Mouse (Mus musculus): Measurements from ENCODE around the gene Smoc1. TPM values are rescaled to one million over a fixed set of nuclear protein-coding genes. Genes with fewer than 3 reads are reported as not detected.

Smoc1 gene
- polyA plus RNA-seq, 1 experiment from 2014 or later = 0.63 TPM

GRCm38 (mm10) chr12:81155675-81156074 is 129.1 kb downstream of the Smoc1 start:
- Histone ChIP-seq H3K27me3 (ENCODE audit: insufficient read depth, low read length) (no peaks in the 10 kb centered on the region), H3K4me2 (no peak overlapping the region), H3K27ac (ENCODE audit: low read depth) (no peak overlapping the region), H3K4me3 (ENCODE audit: low read depth, low read length) (no peak overlapping the region), H3K4me1 (ENCODE audit: insufficient read depth) (no peaks in the 10 kb centered on the region), H3K36me3 (ENCODE audit: insufficient read depth) (no peaks in the 10 kb centered on the region), H3K9ac (no peak overlapping the region), H3K9me3 (ENCODE audit: low read depth, low read length) (no peaks in the 10 kb centered on the region)
- WGBS = 55% methylated on average over 6 of the region's 6 CpGs
- no peak for DNase-seq
- TF ChIP-seq CTCF (IDR thresholded peaks at IDR 0.05; ENCODE audit: low read depth) = no peak
- no peak for ATAC-seq (ENCODE audit: insufficient read depth)

GRCm38 (mm10) chr12:81156841-81157240 is 130.2 kb downstream of the Smoc1 start:
- Histone ChIP-seq H3K4me1 (ENCODE audit: insufficient read depth) (no peaks in the 10 kb centered on the region), H3K9ac (no peak overlapping the region), H3K9me3 (ENCODE audit: low read depth, low read length) (no peaks in the 10 kb centered on the region), H3K36me3 (ENCODE audit: insufficient read depth) (no peaks in the 10 kb centered on the region), H3K27ac (ENCODE audit: low read depth) (no peak overlapping the region), H3K4me2 (no peak overlapping the region), H3K4me3 (ENCODE audit: low read depth, low read length) (no peak overlapping the region), H3K27me3 (ENCODE audit: insufficient read depth, low read length) (no peaks in the 10 kb centered on the region)
- 46% methylated on average over 8 of the region's 8 CpGs for whole genome bisulfite sequencing
- ATAC-seq (ENCODE audit: insufficient read depth) = no peak
- no peak for DNase-seq
- TF ChIP-seq CTCF (IDR thresholded peaks at IDR 0.05; ENCODE audit: low read depth) = no peak

- no peak for DNase-seq
- Histone ChIP-seq H3K36me3 (ENCODE audit: insufficient read depth) (no peaks in the 10 kb centered on the region), H3K27ac (ENCODE audit: low read depth) (no peak overlapping the region), H3K9me3 (ENCODE audit: low read depth, low read length) (no peaks in the 10 kb centered on the region), H3K4me2 (no peak overlapping the region), H3K4me1 (ENCODE audit: insufficient read depth) (no peaks in the 10 kb centered on the region), H3K9ac (no peak overlapping the region), H3K27me3 (ENCODE audit: insufficient read depth, low read length) (no peaks in the 10 kb centered on the region), H3K4me3 (ENCODE audit: low read depth, low read length) (no peak overlapping the region)
- no peak for TF ChIP-seq CTCF (IDR thresholded peaks at IDR 0.05; ENCODE audit: low read depth)
- no peak for ATAC-seq (ENCODE audit: insufficient read depth)
- WGBS = 61% methylated on average over 2 of the region's 2 CpGs
Measured at GRCm38 (mm10) chr12:81159947-81160346, 133.3 kb downstream of the Smoc1 start.

- TF ChIP-seq CTCF (IDR thresholded peaks at IDR 0.05; ENCODE audit: low read depth) = no peak
- no peaks in the 10 kb centered on the region for H3K4me1 ChIP-seq (ENCODE audit: insufficient read depth)
- H3K9ac ChIP-seq = no peak overlapping the region
- no peaks in the 10 kb centered on the region for H3K9me3 ChIP-seq (ENCODE audit: low read depth, low read length)
- no peaks in the 10 kb centered on the region for H3K27me3 ChIP-seq (ENCODE audit: insufficient read depth, low read length)
- H3K4me2 ChIP-seq = no peak overlapping the region
- WGBS = 53% methylated on average over 3 of the region's 3 CpGs
- no peak overlapping the region for H3K4me3 ChIP-seq (ENCODE audit: low read depth, low read length)
- DNase-seq = no peak
- H3K36me3 ChIP-seq (ENCODE audit: insufficient read depth) = no peaks in the 10 kb centered on the region
- no peak overlapping the region for H3K27ac ChIP-seq (ENCODE audit: low read depth)
- no peak for ATAC-seq (ENCODE audit: insufficient read depth)
Measured at GRCm38 (mm10) chr12:81160425-81160824, 133.8 kb downstream of the Smoc1 start.

GRCm38 (mm10) chr12:81160831-81161230 is 134.2 kb downstream of the Smoc1 start:
- H3K4me2 ChIP-seq = no peak overlapping the region
- no peak overlapping the region for H3K9ac ChIP-seq
- no peak overlapping the region for H3K27ac ChIP-seq (ENCODE audit: low read depth)
- DNase-seq (peak; percentile 21), ATAC-seq (ENCODE audit: insufficient read depth) (no peak)
- no peaks in the 10 kb centered on the region for H3K4me1 ChIP-seq (ENCODE audit: insufficient read depth)
- H3K36me3 ChIP-seq (ENCODE audit: insufficient read depth) = no peaks in the 10 kb centered on the region
- no peak overlapping the region for H3K4me3 ChIP-seq (ENCODE audit: low read depth, low read length)
- 68% methylated on average over 5 of the region's 5 CpGs for WGBS
- H3K27me3 ChIP-seq (ENCODE audit: insufficient read depth, low read length) = no peaks in the 10 kb centered on the region
- TF ChIP-seq CTCF (IDR thresholded peaks at IDR 0.05; ENCODE audit: low read depth) = 0 out of 2 replicates have a peak, but pooled peaks have one; percentile 27
- no peaks in the 10 kb centered on the region for H3K9me3 ChIP-seq (ENCODE audit: low read depth, low read length)

GRCm38 (mm10) chr12:81161282-81161681 is 134.7 kb downstream of the Smoc1 start:
- DNase-seq = no peak
- no peaks in the 10 kb centered on the region for H3K9me3 ChIP-seq (ENCODE audit: low read depth, low read length)
- TF ChIP-seq CTCF (IDR thresholded peaks at IDR 0.05; ENCODE audit: low read depth) = no peak
- no peak overlapping the region for H3K9ac ChIP-seq
- 77% methylated on average over 2 of the region's 2 CpGs for WGBS
- no peak overlapping the region for H3K4me3 ChIP-seq (ENCODE audit: low read depth, low read length)
- no peak overlapping the region for H3K4me2 ChIP-seq
- no peak overlapping the region for H3K27ac ChIP-seq (ENCODE audit: low read depth)
- ATAC-seq (ENCODE audit: insufficient read depth) = no peak
- no peaks in the 10 kb centered on the region for H3K36me3 ChIP-seq (ENCODE audit: insufficient read depth)
- no peaks in the 10 kb centered on the region for H3K27me3 ChIP-seq (ENCODE audit: insufficient read depth, low read length)
- no peaks in the 10 kb centered on the region for H3K4me1 ChIP-seq (ENCODE audit: insufficient read depth)

GRCm38 (mm10) chr12:81163131-81163530 is 136.5 kb downstream of the Smoc1 start:
- Histone ChIP-seq H3K36me3 (ENCODE audit: insufficient read depth) (no peaks in the 10 kb centered on the region), H3K27ac (ENCODE audit: low read depth) (no peak overlapping the region), H3K4me2 (no peak overlapping the region), H3K9me3 (ENCODE audit: low read depth, low read length) (no peaks in the 10 kb centered on the region), H3K4me3 (ENCODE audit: low read depth, low read length) (no peak overlapping the region), H3K27me3 (ENCODE audit: insufficient read depth, low read length) (no peaks in the 10 kb centered on the region), H3K9ac (no peak overlapping the region), H3K4me1 (ENCODE audit: insufficient read depth) (no peaks in the 10 kb centered on the region)
- WGBS = 74% methylated on average over 3 of the region's 3 CpGs
- TF ChIP-seq CTCF (IDR thresholded peaks at IDR 0.05; ENCODE audit: low read depth) = no peak
- DNase-seq (no peak), ATAC-seq (ENCODE audit: insufficient read depth) (no peak)

GRCm38 (mm10) chr12:81163566-81163965 is 137.0 kb downstream of the Smoc1 start:
- 88% methylated on average over 3 of the region's 3 CpGs for WGBS
- ATAC-seq (ENCODE audit: insufficient read depth) = no peak
- no peak for DNase-seq
- H3K36me3 ChIP-seq (ENCODE audit: insufficient read depth) = no peaks in the 10 kb centered on the region
- no peak overlapping the region for H3K4me2 ChIP-seq
- no peak overlapping the region for H3K27ac ChIP-seq (ENCODE audit: low read depth)
- no peaks in the 10 kb centered on the region for H3K4me1 ChIP-seq (ENCODE audit: insufficient read depth)
- H3K4me3 ChIP-seq (ENCODE audit: low read depth, low read length) = no peak overlapping the region
- no peaks in the 10 kb centered on the region for H3K9me3 ChIP-seq (ENCODE audit: low read depth, low read length)
- no peaks in the 10 kb centered on the region for H3K27me3 ChIP-seq (ENCODE audit: insufficient read depth, low read length)
- no peak for TF ChIP-seq CTCF (IDR thresholded peaks at IDR 0.05; ENCODE audit: low read depth)
- no peak overlapping the region for H3K9ac ChIP-seq

Data from lung, embryonic 14.5 days (tissue).